Mouse (Mus musculus) right cerebral cortex, postnatal 14 days (tissue): ENCODE measurements around the gene Olfr683.
"Not testable (repeated sequence)": the region's sequence is repeated elsewhere in the genome, so short reads cannot be mapped to it uniquely, and the experiment has no call there.

Source experiments
- DNase-seq: peaks from one replicate; pipeline ENCODE4 v3.0.0; 2022

The Olfr683 gene

GRCm38 (mm10) chr7:105146912-105147311 is at the start of gene Olfr683:
Olfr683 (minus strand) TSS chr7:105147012.
- DNase-seq: no peak

DNA sequence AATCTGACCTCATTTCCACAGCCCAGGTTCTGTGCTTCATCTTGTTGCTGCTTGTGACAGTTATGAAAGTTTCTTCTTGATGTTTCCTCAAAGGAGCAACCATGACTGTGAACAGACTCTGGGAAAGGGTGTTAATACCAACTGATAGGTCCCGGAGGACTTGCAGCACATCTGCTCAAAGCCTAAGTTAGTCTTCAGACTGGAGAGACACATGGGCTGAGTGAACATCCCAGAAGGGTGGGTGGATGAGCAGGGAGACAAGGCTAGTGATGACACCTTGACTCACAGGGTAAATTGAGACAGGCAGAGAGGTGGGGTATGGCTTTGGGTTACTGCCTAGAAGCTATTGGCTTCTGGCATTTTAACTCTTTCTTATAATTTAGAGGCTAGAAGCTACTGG is 39.1 kb upstream of the Olfr683 start, which contains the start of gene Olfr685:
Olfr685 (minus strand) TSS at position 101 of the 400 bp plus-strand sequence.
- no peak for DNase-seq

DNA sequence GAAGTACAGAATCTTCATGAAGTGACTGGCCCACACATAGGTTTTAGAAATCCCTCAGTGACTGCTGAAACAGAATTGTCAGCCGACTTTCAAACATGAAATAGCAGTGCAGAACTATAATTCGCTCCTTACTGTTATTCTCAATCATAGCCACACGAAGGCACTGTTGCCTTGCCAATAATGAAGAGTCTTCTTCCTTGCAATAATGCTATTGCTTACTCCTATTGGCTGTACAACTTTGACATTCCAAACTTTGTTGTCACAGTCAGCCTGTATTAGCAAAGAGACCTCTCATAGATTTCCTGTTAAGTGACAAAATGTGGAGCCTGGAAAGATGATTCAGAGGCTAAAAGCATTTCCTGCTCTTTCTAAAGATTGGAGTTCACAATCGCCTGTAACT is 24.0 kb upstream of the Olfr683 start:
- no peak for DNase-seq

- DNase-seq: no peak
Measured at GRCm38 (mm10) chr7:105163553-105163952, 16.7 kb upstream of the Olfr683 start, which contains the start of gene Olfr684. Olfr684 (minus strand) TSS chr7:105163653.

DNA sequence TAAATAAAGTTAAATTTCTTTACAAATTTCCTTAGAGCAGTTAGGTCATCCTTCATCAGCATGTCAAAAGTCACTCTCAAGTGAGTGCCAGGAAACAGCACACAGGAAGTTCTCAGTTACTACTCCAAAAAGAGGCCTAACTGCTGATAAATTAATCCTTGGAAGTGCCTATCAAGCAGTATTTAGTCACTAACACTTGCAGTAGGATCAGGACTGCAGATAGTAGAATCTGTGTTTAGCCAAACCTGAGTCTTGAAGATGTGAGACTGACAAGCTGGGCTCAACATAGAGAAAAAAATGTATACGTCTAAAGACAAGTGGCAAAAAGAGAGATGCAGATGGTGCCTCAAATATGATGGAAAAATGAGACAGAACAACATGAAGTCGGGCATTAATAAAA is 5.5 kb downstream of the Olfr683 start:
- DNase-seq: no peak

DNA sequence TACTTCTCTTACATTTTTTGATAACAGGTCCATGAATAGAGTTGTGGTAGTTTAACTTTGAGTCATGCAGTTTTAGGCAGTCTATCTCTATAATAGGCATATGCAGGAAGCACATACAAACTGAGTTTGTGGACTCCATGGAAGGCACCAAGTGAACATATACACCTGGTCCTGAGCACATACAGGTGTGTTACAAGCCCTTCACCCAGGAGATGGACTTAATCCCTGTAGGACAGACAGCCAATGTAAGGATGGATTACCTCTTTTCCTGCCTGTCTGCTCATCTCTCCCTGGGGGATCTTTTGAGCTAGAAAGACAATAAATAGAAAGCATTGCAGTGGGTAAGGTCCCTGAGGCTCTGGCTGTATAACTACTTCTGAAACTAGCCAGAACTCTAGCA is 30.3 kb downstream of the Olfr683 start, which contains the start of gene Olfr681:
Olfr681 (plus strand) TSS at position 301 of the 400 bp plus-strand sequence.
- DNase-seq: no peak

DNA sequence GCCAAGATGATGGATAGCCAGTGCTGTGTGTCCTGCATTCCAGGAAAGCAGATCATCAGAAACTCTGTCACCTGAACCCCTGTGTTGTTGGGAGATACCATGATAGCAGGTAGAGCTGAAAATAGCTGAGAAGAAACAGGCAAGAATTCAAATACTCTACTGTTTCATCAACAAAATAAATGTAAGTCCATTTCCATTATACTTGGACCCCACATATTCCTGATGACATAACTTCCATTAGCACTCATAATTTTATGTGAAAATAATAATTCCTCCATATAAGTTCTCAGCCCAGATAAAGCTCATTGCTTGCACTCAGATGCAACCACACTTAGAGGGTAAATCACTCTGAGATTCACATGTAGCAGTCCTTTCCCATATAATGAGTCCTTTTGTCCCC is 54.1 kb downstream of the Olfr683 start, which contains the start of gene Olfr680-ps1:
Olfr680-ps1 (minus strand) TSS at position 101 of the 400 bp plus-strand sequence.
- not testable (repeated sequence) for DNase-seq
